Comparison of ENCODE assay signal across 11 mouse cellular contexts in genomic region chr2:101598190-101599181, GRCm38 (mm10). TPM values are rescaled to one million over a fixed set of nuclear protein-coding genes. Genes with fewer than 3 reads are reported as not detected.
A peak's percentile ranks its signal among the peaks of the same experiment; 100 is the strongest.
DNase-seq lines count a peak whose midpoint lies in the region; ATAC-seq and TF ChIP-seq lines count a peak whose summit lies in the region.
"Had no signal": no experiment of that assay in that cellular context is flagged by ENCODE, and none has a peak within 500 bp of the region (broad histone marks: within the 10 kb centered on the region; RNA-seq: fewer than 3 reads in every experiment).

No protein-coding gene starts in this region.

- peak overlapping the region; percentile 15 for H3K4me2 ChIP-seq in midbrain, embryonic 16.5 days (ENCODE audit: low read length)

- DNase-seq in gastrocnemius, adult 2 months: no peak
- no peak for DNase-seq in gastrocnemius, postnatal 4 days (ENCODE audit: low spot score in 2 of 2)
- DNase-seq in left cerebral cortex, postnatal 36 days (ENCODE audit: low spot score in 2 of 2): peak; percentile 26
- DNase-seq in left cerebral cortex, adult 11 months (ENCODE audit: low spot score): no peak
- DNase-seq in cerebellum, adult 9-11 months: peak; percentile 60
- no peak for DNase-seq in urinary bladder, postnatal 25 days (ENCODE audit: low spot score)
- DNase-seq: adrenal gland, adult 2 months had no signal

- 29% methylated on average over 13 of the region's 13 CpGs for WGBS in midbrain, embryonic 16.5 days

- peaks cover 23% of the 10 kb centered on the region for H3K4me1 ChIP-seq in midbrain, embryonic 16.5 days (ENCODE audit: control insufficient read depth, insufficient read depth, low read length)

- H3K9me3 ChIP-seq in midbrain, embryonic 16.5 days (replicated peaks; ENCODE audit: control insufficient read depth, low read length, poor library complexity, severe bottlenecking): no peaks in the 10 kb centered on the region

- peak; percentile 47 for ATAC-seq in midbrain, embryonic 16.5 days
- no peak for ATAC-seq in CD4-positive, CD25-positive, alpha-beta regulatory T cell, adult 4 months

- H3K27ac ChIP-seq in gastrocnemius, adult 2 months: no peak overlapping the region
- H3K27ac ChIP-seq in midbrain, embryonic 16.5 days (ENCODE audit: low read length): peak overlapping the region; percentile 22; the same call in 1 of the 2 replicates
- H3K27ac ChIP-seq: liver, embryonic 14.5 days had no signal

- no peaks in the 10 kb centered on the region for H3K36me3 ChIP-seq in midbrain, embryonic 16.5 days (ENCODE audit: control insufficient read depth, insufficient read depth, low read length)

- H3K27me3 ChIP-seq in midbrain, embryonic 16.5 days (ENCODE audit: control insufficient read depth, insufficient read depth, low read depth, low read length): no peaks in the 10 kb centered on the region

- no peak overlapping the region for H3K9ac ChIP-seq in midbrain, embryonic 16.5 days (ENCODE audit: low read depth, low read length)
- H3K9ac ChIP-seq: liver, embryonic 14.5 days had no signal

- intact Hi-C loops in gastrocnemius, adult 2 months (cut with DNase I): no loop called here
- intact Hi-C loops in left cerebral cortex, postnatal 36 days (cut with DNase I): no loop called here

- TF ChIP-seq CTCF in gastrocnemius, adult 2 months (IDR thresholded peaks at IDR 0.05): no peak

- peak overlapping the region; percentile 16 for H3K4me3 ChIP-seq in gastrocnemius, adult 2 months
- H3K4me3 ChIP-seq in midbrain, embryonic 16.5 days (ENCODE audit: low read depth, low read length): no peak overlapping the region
- H3K4me3 ChIP-seq: myocyte had no signal

RNA-seq across cellular contexts. Expression of gene Rag2, which starts 26.0 kb away (rescaled TPM):
- total RNA-seq in gastrocnemius, adult 2 months (2021): not detected
- not detected for total RNA-seq in gastrocnemius, postnatal 4 days (2021)
- not detected for total RNA-seq in left cerebral cortex, postnatal 36 days (2021)
- polyA plus RNA-seq in midbrain, embryonic 16.5 days (2015; fragmentation: Nextera tagmentation; extraction: Ambion mirVana): 0.11 TPM in 1 of 2 replicates, not detected in the other
- polyA plus RNA-seq in CD4-positive, CD25-positive, alpha-beta regulatory T cell, adult 4 months (2017; shearing (Covaris generic)): under 1 TPM in 1 of 2 experiments, not detected in 1; 0.27 TPM
- total RNA-seq: adrenal gland, adult 2 months had no signal
- polyA plus RNA-seq: adrenal gland, adult 2 months; myocyte had no signal

RNA-seq across cellular contexts. Expression of gene Rag1, which starts 50.8 kb away (rescaled TPM):
- total RNA-seq in gastrocnemius, adult 2 months (2021): not detected
- under 1 TPM; 0.21 to 0.81 TPM for total RNA-seq in gastrocnemius, postnatal 4 days (2021)
- total RNA-seq in left cerebral cortex, postnatal 36 days (2021): under 1 TPM; 0.25 to 0.29 TPM
- 0.13 and 0.16 TPM in 2 replicates for polyA plus RNA-seq in midbrain, embryonic 16.5 days (2015; fragmentation: Nextera tagmentation; extraction: Ambion mirVana)
- not detected for polyA plus RNA-seq in CD4-positive, CD25-positive, alpha-beta regulatory T cell, adult 4 months (2017; shearing (Covaris generic))
- polyA plus RNA-seq: adrenal gland, adult 2 months; myocyte had no signal

RNA-seq across cellular contexts. Expression of gene B230118H07Rik, which starts 50.8 kb away (rescaled TPM):
- total RNA-seq in gastrocnemius, adult 2 months (2021): 10 to 100 TPM; 79.3 to 89.4 TPM
- total RNA-seq in gastrocnemius, postnatal 4 days (2021): 10 to 100 TPM; 36.9 to 45.5 TPM
- total RNA-seq in left cerebral cortex, postnatal 36 days (2021): 10 to 100 TPM; 26.3 to 29.4 TPM
- polyA plus RNA-seq in midbrain, embryonic 16.5 days (2015; fragmentation: Nextera tagmentation; extraction: Ambion mirVana): 48.3 and 50.7 TPM in 2 replicates
- 1 to 10 TPM in 1 of 2 experiments, under 1 TPM in 1; 0.82 to 3.5 TPM for polyA plus RNA-seq in CD4-positive, CD25-positive, alpha-beta regulatory T cell, adult 4 months (2017; shearing (Covaris generic))

Comparison
In these comparisons a context has a peak if more than half of its experiments do, and no peak if none do; other contexts are left out.
1. DNase-seq: peak in left cerebral cortex, postnatal 36 days (2 of 2) and cerebellum, adult 9-11 months (single experiment); none in gastrocnemius, adult 2 months (single experiment), gastrocnemius, postnatal 4 days (0 of 2), left cerebral cortex, adult 11 months (single experiment) and urinary bladder, postnatal 25 days (single experiment).